In genomic region chr1:193034951-193035370, GRCm38 (mm10) we compare ENCODE assay signal across 8 mouse cellular contexts. TPM values are rescaled to one million over a fixed set of nuclear protein-coding genes. Genes with fewer than 3 reads are reported as not detected.
DNase-seq lines count a peak whose midpoint lies in the region; ATAC-seq and TF ChIP-seq lines count a peak whose summit lies in the region.

No protein-coding gene starts in this region.

- DNase-seq in kidney, postnatal 4 days: peak; percentile 1 to 5
- DNase-seq in kidney, adult 9 months: no peak
- DNase-seq in brain, embryonic 14.5 days (ENCODE audit: low read depth): peak; percentile 75
- DNase-seq in limb, embryonic 11.5 days (ENCODE audit: low spot score): no peak
- no peak for DNase-seq in urinary bladder, postnatal 10 days (ENCODE audit: low spot score)
- DNase-seq in natural killer cell, adult 2 months (ENCODE audit: low spot score in 2 of 2): no peak

- WGBS in embryonic facial prominence, embryonic 13.5 days: 1% methylated on average over 19 of the region's 19 CpGs
- 2% methylated on average over 19 of the region's 19 CpGs for WGBS in limb, embryonic 11.5 days
- WGBS in neural tube, embryonic 15.5 days: under 1% methylated on average over 19 of the region's 19 CpGs

- peaks cover 15% of the 10 kb centered on the region for H3K4me1 ChIP-seq in embryonic facial prominence, embryonic 13.5 days
- peaks cover 9% of the 10 kb centered on the region; the same call in 1 of the 2 replicates for H3K4me1 ChIP-seq in limb, embryonic 11.5 days (ENCODE audit: control insufficient read depth, insufficient read depth, low read length)
- peaks cover 17% of the 10 kb centered on the region for H3K4me1 ChIP-seq in neural tube, embryonic 15.5 days

- TF ChIP-seq CTCF in brain, embryonic 14.5 days (IDR thresholded peaks at IDR 0.05; ENCODE audit: borderline replicate concordance, extremely low read depth, insufficient read depth, insufficient read length): no peak

- no peaks in the 10 kb centered on the region for H3K9me3 ChIP-seq in embryonic facial prominence, embryonic 13.5 days
- H3K9me3 ChIP-seq in limb, embryonic 11.5 days (ENCODE audit: control insufficient read depth, low read length): no peaks in the 10 kb centered on the region
- H3K9me3 ChIP-seq in neural tube, embryonic 15.5 days (replicated peaks): no peaks in the 10 kb centered on the region

- TF ChIP-seq POLR2A in brain, embryonic 14.5 days (IDR thresholded peaks at IDR 0.05; ENCODE audit: borderline replicate concordance, extremely low read depth, insufficient read depth, insufficient read length, poor library complexity, severe bottlenecking): no peak

- peak overlapping the region; percentile 82 for H3K4me3 ChIP-seq in embryonic facial prominence, embryonic 13.5 days
- H3K4me3 ChIP-seq in limb, embryonic 11.5 days (ENCODE audit: low read depth, low read length): peak overlapping the region; percentile 78
- peak overlapping the region; percentile 73 for H3K4me3 ChIP-seq in neural tube, embryonic 15.5 days (replicated peaks)

- H3K4me2 ChIP-seq in embryonic facial prominence, embryonic 13.5 days: peak overlapping the region; percentile 91
- H3K4me2 ChIP-seq in limb, embryonic 11.5 days (ENCODE audit: low read depth, severe bottlenecking): peak overlapping the region; percentile 81
- H3K4me2 ChIP-seq in neural tube, embryonic 15.5 days: peak overlapping the region; percentile 88

- peak overlapping the region; percentile 74 for H3K9ac ChIP-seq in embryonic facial prominence, embryonic 13.5 days
- peak overlapping the region; percentile 75 for H3K9ac ChIP-seq in limb, embryonic 11.5 days (ENCODE audit: low read length)
- H3K9ac ChIP-seq in neural tube, embryonic 15.5 days (replicated peaks): peak overlapping the region; percentile 65

- no peak for ATAC-seq in embryonic facial prominence, embryonic 13.5 days (ENCODE audit: insufficient number of reproducible peaks, insufficient read depth, low FRiP score, low TSS enrichment, low read depth)
- ATAC-seq in limb, embryonic 11.5 days (ENCODE audit: insufficient number of reproducible peaks, low FRiP score, low TSS enrichment, low read depth): no peak
- peak; percentile 43; the same call in 1 of the 2 replicates for ATAC-seq in neural tube, embryonic 15.5 days (ENCODE audit: low FRiP score)

- no peaks in the 10 kb centered on the region for H3K36me3 ChIP-seq in embryonic facial prominence, embryonic 13.5 days
- H3K36me3 ChIP-seq in limb, embryonic 11.5 days (ENCODE audit: control insufficient read depth, insufficient read depth, low read length): no peaks in the 10 kb centered on the region
- no peaks in the 10 kb centered on the region for H3K36me3 ChIP-seq in neural tube, embryonic 15.5 days

- H3K27me3 ChIP-seq in embryonic facial prominence, embryonic 13.5 days: no peaks in the 10 kb centered on the region
- no peaks in the 10 kb centered on the region for H3K27me3 ChIP-seq in limb, embryonic 11.5 days (ENCODE audit: control insufficient read depth, insufficient read depth, low read length)
- no peaks in the 10 kb centered on the region for H3K27me3 ChIP-seq in neural tube, embryonic 15.5 days (replicated peaks)

- H3K27ac ChIP-seq in embryonic facial prominence, embryonic 13.5 days: no peak overlapping the region
- no peak overlapping the region for H3K27ac ChIP-seq in limb, embryonic 11.5 days (replicated peaks; ENCODE audit: low read depth, low read length)
- peak overlapping the region; percentile 83 for H3K27ac ChIP-seq in neural tube, embryonic 15.5 days (replicated peaks)

RNA-seq across cellular contexts. Expression of gene Syt14, which starts 0.6 kb away (rescaled TPM):
- 6.6 and 10.3 TPM in 2 replicates for polyA plus RNA-seq in brain, embryonic 14.5 days (2012; rRNA removed)
- polyA plus RNA-seq in embryonic facial prominence, embryonic 13.5 days (2015; fragmentation: Nextera tagmentation; extraction: Ambion mirVana): 3.6 and 4.2 TPM in 2 replicates
- polyA plus RNA-seq in limb, embryonic 11.5 days (2014; fragmentation: Nextera tagmentation; extraction: Ambion mirVana): 5.6 and 5.8 TPM in 2 replicates
- 5.1 and 5.6 TPM in 2 replicates for polyA plus RNA-seq in neural tube, embryonic 15.5 days (2015; fragmentation: Nextera tagmentation; extraction: Ambion mirVana)

Comparison
In these comparisons a context has a peak if more than half of its experiments do, and no peak if none do; other contexts are left out.
1. DNase-seq: peak in kidney, postnatal 4 days (2 of 2) and brain, embryonic 14.5 days (single experiment); none in kidney, adult 9 months (single experiment), limb, embryonic 11.5 days (single experiment), urinary bladder, postnatal 10 days (single experiment) and natural killer cell, adult 2 months (0 of 2).
2. Peak in every context shown above with its lines, with median percentiles within 50 percentile points of each other: H3K4me2 ChIP-seq, H3K4me3 ChIP-seq and H3K9ac ChIP-seq.